Mouse (Mus musculus) ES-Bruce4 (cell line): Measurements from ENCODE around the gene Xrn1.
A peak's percentile ranks its signal among the peaks of the same experiment; 100 is the strongest.

ENCODE experiments used
- CTCF ChIP-seq: IDR thresholded peaks from one replicate; pipeline ENCODE4 v1.8.1; 2011; ENCODE audit warnings: low read depth, low read length
- EP300 ChIP-seq: IDR thresholded peaks from 2 replicates; pipeline ENCODE4 v1.6.1; 2011; ENCODE audit warnings: low read depth, low read length; ENCODE audit not compliant: insufficient read depth
- POLR2A ChIP-seq: IDR thresholded peaks from one replicate; pipeline ENCODE4 v1.8.1; 2011; ENCODE audit warnings: low read length; ENCODE audit not compliant: insufficient read depth

DNA sequence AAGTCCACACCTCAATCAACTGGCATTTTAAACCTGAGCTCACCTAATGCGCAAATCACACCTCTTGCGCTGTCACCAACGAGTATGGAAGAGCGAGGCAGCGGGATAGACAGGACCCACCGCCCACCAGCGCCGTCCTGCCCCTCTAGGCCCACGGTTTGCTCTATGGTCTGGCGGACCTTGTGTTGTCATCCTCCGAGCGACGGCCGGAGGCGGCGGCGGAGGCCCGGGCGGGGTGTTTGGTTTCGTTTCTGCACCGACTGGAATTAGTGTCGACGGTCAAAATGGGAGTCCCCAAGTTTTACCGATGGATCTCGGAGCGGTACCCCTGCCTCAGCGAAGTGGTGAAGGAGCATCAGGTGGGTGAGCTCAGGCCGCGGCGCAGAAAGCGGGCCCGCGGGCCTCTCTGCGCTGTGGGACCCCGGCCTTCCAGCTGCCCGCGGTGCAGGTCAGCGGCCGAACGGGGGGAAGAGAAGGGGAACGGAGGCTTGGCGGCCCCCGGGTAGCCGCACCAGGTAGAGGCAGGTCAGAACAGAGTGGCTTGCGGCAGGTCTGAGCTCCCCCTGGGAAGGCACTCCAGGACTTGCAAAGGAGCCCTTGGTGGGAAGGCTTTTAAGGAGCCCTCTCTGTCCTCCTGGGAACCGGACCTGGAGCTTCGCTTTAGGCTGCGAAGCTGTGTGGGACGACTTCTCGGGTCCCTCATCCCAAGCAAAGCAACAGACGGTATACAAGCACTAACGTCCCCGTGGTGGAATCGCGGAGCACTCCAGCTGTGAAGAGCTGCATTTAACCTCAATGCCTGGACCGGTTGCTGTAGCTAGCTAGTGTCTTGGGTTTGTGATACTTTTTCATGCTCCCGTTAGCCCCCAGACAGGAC, at the start of gene Xrn1:
- TF ChIP-seq CTCF (no peak), EP300 (0 out of 2 replicates have a peak, but pooled peaks have one; percentile 11), POLR2A (no peak)
